Mouse (Mus musculus) limb, embryonic 14.5 days (tissue): Measurements from ENCODE around the gene Fgfr2. TPM values are rescaled to one million over a fixed set of nuclear protein-coding genes. Genes with fewer than 3 reads are reported as not detected.

ENCODE experiments used
- ATAC-seq: fragments of 200-750 bp; cut with Nextera tagmentation; 2 replicates; pipeline ENCODE4 v1.8.0; 2017; ENCODE audit warnings: low read depth, moderate number of reproducible peaks, moderate TSS enrichment; ENCODE audit not compliant: low FRiP score
- DNase-seq: peaks from one replicate; pipeline ENCODE4 v3.0.0-alpha.2; 2015; ENCODE audit warnings: low spot score
- H3K27ac ChIP-seq: fragments of 300-500 bp; sonication (generic); replicated peaks from 2 replicates; pipeline ENCODE4 v1.5.1; 2014; ENCODE audit warnings: low read depth, mild to moderate bottlenecking, low read length, moderate library complexity, mixed read lengths
- H3K27me3 ChIP-seq: fragments of 300-500 bp; sonication (generic); 2 replicates; pipeline ENCODE4 v1.6.1; 2014; ENCODE audit warnings: low read length, mixed read lengths; ENCODE audit not compliant: control insufficient read depth, insufficient read depth
- H3K36me3 ChIP-seq: fragments of 300-500 bp; sonication (generic); 2 replicates; pipeline ENCODE4 v1.6.1; 2014; ENCODE audit warnings: mild to moderate bottlenecking, low read length, moderate library complexity, mixed read lengths; ENCODE audit not compliant: control insufficient read depth, insufficient read depth
- H3K4me1 ChIP-seq: fragments of 300-500 bp; sonication (generic); 2 replicates; pipeline ENCODE4 v1.6.1; 2014; ENCODE audit warnings: antibody characterized with exemption, low read length, mixed read lengths; ENCODE audit not compliant: control insufficient read depth, insufficient read depth
- H3K4me2 ChIP-seq: fragments of 300-500 bp; sonication (generic); replicated peaks from 2 replicates; pipeline ENCODE4 v1.6.1; 2014; ENCODE audit warnings: low read depth, mild to moderate bottlenecking, low read length, moderate library complexity; ENCODE audit not compliant: severe bottlenecking
- H3K4me3 ChIP-seq: fragments of 300-500 bp; sonication (generic); replicated peaks from 2 replicates; pipeline ENCODE4 v1.5.1; 2014; ENCODE audit warnings: low read length
- H3K9ac ChIP-seq: fragments of 300-500 bp; sonication (generic); 2 replicates; pipeline ENCODE4 v1.6.1; 2014; ENCODE audit warnings: mild to moderate bottlenecking, low read depth, low read length, moderate library complexity; ENCODE audit not compliant: severe bottlenecking
- H3K9me3 ChIP-seq: fragments of 300-500 bp; sonication (generic); 2 replicates; pipeline ENCODE4 v1.6.1; 2016; ENCODE audit warnings: low read length; ENCODE audit not compliant: control insufficient read depth
- POLR2A ChIP-seq: fragments of 200-500 bp; IDR thresholded peaks from 2 replicates; pipeline ENCODE4 v1.8.0; 2012; ENCODE audit warnings: inconsistent platforms, mild to moderate bottlenecking, moderate library complexity, borderline replicate concordance; ENCODE audit not compliant: insufficient read depth, insufficient read length; ENCODE audit errors: extremely low read depth
- WGBS: fragments of 180-500 bp; shearing (Covaris S2); extraction: QIAGEN DNeasy Blood & Tissue Kit; methylation state at CpG from one replicate; pipeline ENCODE4 v1.1.7; 2014; 5-methylcytosine and 5-hydroxymethylcytosine counted together
- polyA plus RNA-seq, 2 experiments: library from polyadenylated mRNA; depleted of rRNA in 1 of 2; stranded (reverse) in 1 of 2; unstranded in 1 of 2; fragments of >200 nt; fragmentation: Nextera tagmentation in 1 of 2; extraction: Ambion mirVana in 1 of 2; gene quantifications; 2 replicates each; pipeline versions ENCODE4 v1.2.1 to v1.2.3; 2012 to 2014

Fgfr2 gene
- polyA plus RNA-seq, 2 experiments, result 131 to 133 TPM

DNA sequence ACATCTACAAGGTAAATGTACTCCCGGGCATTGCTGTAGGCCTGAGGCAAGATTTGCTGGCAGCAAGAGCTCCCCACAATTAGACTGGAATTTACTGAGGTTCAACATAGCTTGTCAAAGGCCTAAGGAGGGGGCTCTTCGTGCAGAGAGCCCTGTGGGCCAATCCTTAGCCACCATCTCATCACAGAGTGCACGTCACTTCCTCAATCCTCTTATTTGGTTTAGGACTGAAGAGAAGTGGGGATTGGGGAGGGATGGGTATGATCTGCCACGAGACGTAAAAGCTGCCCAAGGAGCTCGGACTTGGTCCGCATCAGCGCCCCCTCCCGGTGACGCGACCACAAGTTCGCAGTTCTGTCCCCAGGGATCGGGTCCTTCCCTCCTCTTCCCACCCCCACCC is 547.5 kb downstream of the Fgfr2 start:
- peak overlapping the region; percentile 69 for H3K4me3 ChIP-seq
- no peak for TF ChIP-seq POLR2A
- ATAC-seq (peak; percentile 81), DNase-seq (peak; percentile 91)
- peak overlapping the region; percentile 78 for H3K9ac ChIP-seq
- 2% methylated on average over 13 of the region's 13 CpGs for WGBS
- no peaks in the 10 kb centered on the region for H3K36me3 ChIP-seq
- no peaks in the 10 kb centered on the region for H3K9me3 ChIP-seq
- peaks cover 27% of the 10 kb centered on the region for H3K4me1 ChIP-seq
- H3K27ac ChIP-seq, result peak overlapping the region; percentile 97
- peak overlapping the region; percentile 51 for H3K4me2 ChIP-seq
- no peaks in the 10 kb centered on the region for H3K27me3 ChIP-seq

DNA sequence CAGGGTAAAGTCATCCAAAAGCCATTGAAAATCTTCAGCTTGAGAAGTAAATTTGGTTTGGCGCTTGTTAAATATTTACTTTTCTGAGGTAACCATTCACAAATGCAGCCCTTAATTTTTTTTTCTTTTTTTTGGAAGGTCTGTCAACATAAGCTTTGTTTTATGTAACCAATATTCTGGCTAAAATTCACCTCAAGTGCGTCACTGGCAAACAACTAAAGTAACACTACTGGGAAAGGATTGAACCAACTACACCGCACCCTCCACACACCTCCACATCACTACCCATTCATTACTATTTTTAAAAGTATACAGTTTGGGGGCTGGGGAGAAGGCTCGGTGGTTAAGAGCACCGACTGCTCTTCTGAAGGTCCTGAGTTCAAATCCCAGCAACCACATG is 548.5 kb downstream of the Fgfr2 start:
- no peak overlapping the region for H3K9ac ChIP-seq
- peaks cover 27% of the 10 kb centered on the region for H3K4me1 ChIP-seq
- no peaks in the 10 kb centered on the region for H3K27me3 ChIP-seq
- no peak for TF ChIP-seq POLR2A
- peaks cover under 1% of the 10 kb centered on the region for H3K36me3 ChIP-seq
- ATAC-seq, result no peak
- H3K4me3 ChIP-seq, result peak overlapping the region; percentile 69; the same call in 1 of the 2 replicates
- 81% methylated on average over 5 of the region's 5 CpGs for WGBS
- H3K4me2 ChIP-seq, result peak overlapping the region; percentile 51; the same call in 1 of the 2 replicates
- no peak for DNase-seq
- H3K27ac ChIP-seq, result no peak overlapping the region
- H3K9me3 ChIP-seq, result no peaks in the 10 kb centered on the region

DNA sequence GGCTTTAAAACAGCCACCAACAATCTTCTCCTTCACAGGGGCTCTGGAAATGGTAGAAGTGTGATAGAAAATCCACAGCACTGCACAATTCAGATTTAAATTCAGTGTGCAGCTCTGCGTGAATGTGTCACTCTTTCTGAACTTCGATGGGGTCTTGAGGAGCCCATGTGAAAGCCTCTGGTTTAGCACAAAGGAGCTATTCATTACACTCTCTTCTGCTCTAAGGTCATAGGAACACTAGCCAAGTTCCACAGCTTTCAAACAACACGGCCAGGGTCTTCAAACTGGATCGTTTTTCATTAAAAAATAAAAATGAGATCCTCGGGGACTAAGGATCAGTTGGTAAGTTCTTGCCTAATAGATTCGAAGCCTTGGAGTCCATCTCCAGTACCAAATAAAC is 549.9 kb downstream of the Fgfr2 start:
- peak overlapping the region; percentile 31 for H3K4me2 ChIP-seq
- WGBS, result 53% methylated on average over 6 of the region's 6 CpGs
- peak; percentile 37 for DNase-seq

DNA sequence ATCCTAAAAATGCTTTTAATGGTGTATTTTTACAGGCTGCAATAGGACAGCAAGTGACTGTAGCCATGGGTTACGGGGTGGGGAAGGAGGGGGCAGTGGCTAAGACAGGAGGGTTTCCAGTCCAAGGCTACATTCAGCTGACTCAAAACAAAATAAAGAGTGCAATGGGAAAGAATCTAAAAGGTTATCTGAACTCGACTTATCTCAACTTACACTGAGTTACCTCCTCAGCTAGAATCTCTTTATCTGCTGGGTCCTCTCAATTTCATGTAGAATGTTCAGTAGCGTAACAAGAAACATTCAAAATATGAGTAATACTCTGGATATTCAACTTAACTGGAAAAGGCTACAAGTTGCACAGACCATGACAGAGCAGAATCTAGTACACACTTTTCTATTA is 550.4 kb downstream of the Fgfr2 start:
- H3K4me3 ChIP-seq, result no peak overlapping the region
- peaks cover 20% of the 10 kb centered on the region for H3K36me3 ChIP-seq
- no peak for ATAC-seq
- TF ChIP-seq POLR2A, result no peak
- peaks cover 27% of the 10 kb centered on the region for H3K4me1 ChIP-seq
- H3K4me2 ChIP-seq, result peak overlapping the region; percentile 31; the same call in 1 of the 2 replicates
- 0 out of 2 replicates have a peak overlapping the region, but pooled peaks have one; percentile 56 for H3K27ac ChIP-seq
- no peak for DNase-seq
- no peak overlapping the region for H3K9ac ChIP-seq
- H3K27me3 ChIP-seq, result no peaks in the 10 kb centered on the region
- WGBS, result 79% methylated on average over 3 of the region's 3 CpGs
- no peaks in the 10 kb centered on the region for H3K9me3 ChIP-seq

More for the DNA sequence above, 549.9 kb downstream of the Fgfr2 start:
- Histone ChIP-seq H3K4me1 (peaks cover 27% of the 10 kb centered on the region), H3K36me3 (peaks cover 15% of the 10 kb centered on the region), H3K4me3 (no peak overlapping the region), H3K27ac (0 out of 2 replicates have a peak overlapping the region, but pooled peaks have one; percentile 56), H3K9me3 (no peaks in the 10 kb centered on the region), H3K27me3 (no peaks in the 10 kb centered on the region), H3K9ac (no peak overlapping the region)
- TF ChIP-seq POLR2A, result no peak
- ATAC-seq, result no peak

DNA sequence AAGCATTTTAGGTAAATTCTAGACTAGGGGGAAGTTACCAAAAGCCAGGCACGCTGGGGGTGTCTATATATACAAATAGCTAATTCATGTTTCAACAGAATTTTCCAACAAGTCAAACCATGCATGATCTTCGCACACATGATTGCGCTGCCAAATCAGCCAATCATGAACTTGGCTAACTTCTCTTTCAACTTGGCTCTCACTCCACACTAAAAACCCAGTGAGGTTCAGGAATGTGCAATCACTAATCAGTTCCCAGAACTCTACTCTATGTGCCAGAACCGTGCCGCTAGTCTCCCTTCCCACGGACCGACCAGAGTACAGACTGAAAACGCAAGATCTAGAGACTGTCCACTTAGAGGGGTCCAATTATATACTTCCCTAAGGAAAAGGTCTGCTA is 551.7 kb downstream of the Fgfr2 start:
- DNase-seq (peak; percentile 64), ATAC-seq (no peak)
- Histone ChIP-seq H3K9ac (no peak overlapping the region), H3K36me3 (peaks cover 32% of the 10 kb centered on the region), H3K27me3 (no peaks in the 10 kb centered on the region), H3K4me3 (no peak overlapping the region), H3K4me2 (peak overlapping the region; percentile 36), H3K4me1 (peaks cover 27% of the 10 kb centered on the region), H3K9me3 (no peaks in the 10 kb centered on the region), H3K27ac (peak overlapping the region; percentile 61; the same call in 1 of the 2 replicates)
- WGBS, result 63% methylated on average over 8 of the region's 8 CpGs
- TF ChIP-seq POLR2A, result no peak
